Mouse (Mus musculus): Measurements from ENCODE around the gene Atp8a2. TPM values are rescaled to one million over a fixed set of nuclear protein-coding genes. Genes with fewer than 3 reads are reported as not detected.

Gene Atp8a2
- polyA plus RNA-seq, 1 experiment from 2014 or later: 4.2 TPM

GRCm38 (mm10) chr14:59692164-59692563 lies 504.8 kb downstream of the Atp8a2 start:
- WGBS: 82% methylated on average over 6 of the region's 6 CpGs
- H3K9ac ChIP-seq (replicated peaks; ENCODE audit: low read length): no peak overlapping the region
- no peaks in the 10 kb centered on the region for H3K4me1 ChIP-seq (ENCODE audit: control insufficient read depth, insufficient read depth, low read length)
- no peaks in the 10 kb centered on the region for H3K27me3 ChIP-seq (ENCODE audit: control insufficient read depth, insufficient read depth, low read length)
- no peaks in the 10 kb centered on the region for H3K36me3 ChIP-seq (replicated peaks; ENCODE audit: control insufficient read depth, insufficient read depth, low read depth, low read length)
- no peaks in the 10 kb centered on the region for H3K9me3 ChIP-seq (replicated peaks; ENCODE audit: control insufficient read depth, low read length)
- no peak overlapping the region for H3K4me2 ChIP-seq (ENCODE audit: low read depth, low read length)
- H3K4me3 ChIP-seq (ENCODE audit: low read depth, low read length): no peak overlapping the region
- ATAC-seq (replicated peaks; ENCODE audit: insufficient number of reproducible peaks, low FRiP score, low TSS enrichment, low read depth): no peak
- no peak for DNase-seq (ENCODE audit: low spot score)
- H3K27ac ChIP-seq (replicated peaks; ENCODE audit: low read depth, low read length): no peak overlapping the region

- 55% methylated on average over 13 of the region's 13 CpGs for whole genome bisulfite sequencing
- Histone ChIP-seq H3K9ac (replicated peaks; ENCODE audit: low read length) (no peak overlapping the region), H3K4me1 (ENCODE audit: control insufficient read depth, insufficient read depth, low read length) (no peaks in the 10 kb centered on the region), H3K27me3 (ENCODE audit: control insufficient read depth, insufficient read depth, low read length) (no peaks in the 10 kb centered on the region), H3K9me3 (replicated peaks; ENCODE audit: control insufficient read depth, low read length) (no peaks in the 10 kb centered on the region), H3K27ac (replicated peaks; ENCODE audit: low read depth, low read length) (no peak overlapping the region), H3K4me3 (ENCODE audit: low read depth, low read length) (no peak overlapping the region), H3K4me2 (ENCODE audit: low read depth, low read length) (no peak overlapping the region), H3K36me3 (replicated peaks; ENCODE audit: control insufficient read depth, insufficient read depth, low read depth, low read length) (no peaks in the 10 kb centered on the region)
- DNase-seq (ENCODE audit: low spot score) (no peak), ATAC-seq (replicated peaks; ENCODE audit: insufficient number of reproducible peaks, low FRiP score, low TSS enrichment, low read depth) (no peak)
Measured at GRCm38 (mm10) chr14:59691402-59691801, 505.6 kb downstream of the Atp8a2 start.

GRCm38 (mm10) chr14:59690954-59691353 lies 506.0 kb downstream of the Atp8a2 start:
- DNase-seq (ENCODE audit: low spot score): no peak
- H3K27ac ChIP-seq (replicated peaks; ENCODE audit: low read depth, low read length): no peak overlapping the region
- no peak overlapping the region for H3K9ac ChIP-seq (replicated peaks; ENCODE audit: low read length)
- H3K4me2 ChIP-seq (ENCODE audit: low read depth, low read length): no peak overlapping the region
- H3K27me3 ChIP-seq (ENCODE audit: control insufficient read depth, insufficient read depth, low read length): no peaks in the 10 kb centered on the region
- ATAC-seq (replicated peaks; ENCODE audit: insufficient number of reproducible peaks, low FRiP score, low TSS enrichment, low read depth): no peak
- no peak overlapping the region for H3K4me3 ChIP-seq (ENCODE audit: low read depth, low read length)
- 54% methylated on average over 12 of the region's 12 CpGs for WGBS
- no peaks in the 10 kb centered on the region for H3K36me3 ChIP-seq (replicated peaks; ENCODE audit: control insufficient read depth, insufficient read depth, low read depth, low read length)
- H3K9me3 ChIP-seq (replicated peaks; ENCODE audit: control insufficient read depth, low read length): no peaks in the 10 kb centered on the region
- no peaks in the 10 kb centered on the region for H3K4me1 ChIP-seq (ENCODE audit: control insufficient read depth, insufficient read depth, low read length)

- 42% methylated on average over 4 of the region's 4 CpGs for WGBS
- Histone ChIP-seq H3K9ac (replicated peaks; ENCODE audit: low read length) (no peak overlapping the region), H3K4me3 (ENCODE audit: low read depth, low read length) (no peak overlapping the region), H3K27ac (replicated peaks; ENCODE audit: low read depth, low read length) (no peak overlapping the region), H3K9me3 (replicated peaks; ENCODE audit: control insufficient read depth, low read length) (no peaks in the 10 kb centered on the region), H3K27me3 (ENCODE audit: control insufficient read depth, insufficient read depth, low read length) (no peaks in the 10 kb centered on the region), H3K4me2 (ENCODE audit: low read depth, low read length) (no peak overlapping the region), H3K36me3 (replicated peaks; ENCODE audit: control insufficient read depth, insufficient read depth, low read depth, low read length) (no peaks in the 10 kb centered on the region), H3K4me1 (ENCODE audit: control insufficient read depth, insufficient read depth, low read length) (no peaks in the 10 kb centered on the region)
- ATAC-seq (replicated peaks; ENCODE audit: insufficient number of reproducible peaks, low FRiP score, low TSS enrichment, low read depth): no peak
- no peak for DNase-seq (ENCODE audit: low spot score)
Measured at GRCm38 (mm10) chr14:59689596-59689995, 507.4 kb downstream of the Atp8a2 start.

GRCm38 (mm10) chr14:59686229-59686628 lies 510.8 kb downstream of the Atp8a2 start:
- no peak overlapping the region for H3K9ac ChIP-seq (replicated peaks; ENCODE audit: low read length)
- H3K27ac ChIP-seq (replicated peaks; ENCODE audit: low read depth, low read length): no peak overlapping the region
- WGBS: 63% methylated on average over 5 of the region's 5 CpGs
- ATAC-seq (replicated peaks; ENCODE audit: insufficient number of reproducible peaks, low FRiP score, low TSS enrichment, low read depth) (no peak), DNase-seq (ENCODE audit: low spot score) (no peak)
- H3K9me3 ChIP-seq (replicated peaks; ENCODE audit: control insufficient read depth, low read length): no peaks in the 10 kb centered on the region
- H3K4me1 ChIP-seq (ENCODE audit: control insufficient read depth, insufficient read depth, low read length): no peaks in the 10 kb centered on the region
- no peaks in the 10 kb centered on the region for H3K36me3 ChIP-seq (replicated peaks; ENCODE audit: control insufficient read depth, insufficient read depth, low read depth, low read length)
- H3K4me2 ChIP-seq (ENCODE audit: low read depth, low read length): no peak overlapping the region
- no peak overlapping the region for H3K4me3 ChIP-seq (ENCODE audit: low read depth, low read length)
- no peaks in the 10 kb centered on the region for H3K27me3 ChIP-seq (ENCODE audit: control insufficient read depth, insufficient read depth, low read length)

GRCm38 (mm10) chr14:59685343-59685742 lies 511.6 kb downstream of the Atp8a2 start:
- Histone ChIP-seq H3K4me1 (ENCODE audit: control insufficient read depth, insufficient read depth, low read length) (no peaks in the 10 kb centered on the region), H3K4me2 (ENCODE audit: low read depth, low read length) (no peak overlapping the region), H3K9ac (replicated peaks; ENCODE audit: low read length) (no peak overlapping the region), H3K4me3 (ENCODE audit: low read depth, low read length) (no peak overlapping the region), H3K27me3 (ENCODE audit: control insufficient read depth, insufficient read depth, low read length) (no peaks in the 10 kb centered on the region), H3K9me3 (replicated peaks; ENCODE audit: control insufficient read depth, low read length) (no peaks in the 10 kb centered on the region), H3K36me3 (replicated peaks; ENCODE audit: control insufficient read depth, insufficient read depth, low read depth, low read length) (no peaks in the 10 kb centered on the region), H3K27ac (replicated peaks; ENCODE audit: low read depth, low read length) (no peak overlapping the region)
- DNase-seq (ENCODE audit: low spot score): no peak
- ATAC-seq (replicated peaks; ENCODE audit: insufficient number of reproducible peaks, low FRiP score, low TSS enrichment, low read depth): no peak
- 53% methylated on average over 8 of the region's 8 CpGs for WGBS

GRCm38 (mm10) chr14:59681906-59682305 lies 515.1 kb downstream of the Atp8a2 start:
- H3K4me3 ChIP-seq (ENCODE audit: low read depth, low read length): no peak overlapping the region
- H3K9ac ChIP-seq (replicated peaks; ENCODE audit: low read length): no peak overlapping the region
- no peak for ATAC-seq (replicated peaks; ENCODE audit: insufficient number of reproducible peaks, low FRiP score, low TSS enrichment, low read depth)
- H3K27ac ChIP-seq (replicated peaks; ENCODE audit: low read depth, low read length): no peak overlapping the region
- no peaks in the 10 kb centered on the region for H3K4me1 ChIP-seq (ENCODE audit: control insufficient read depth, insufficient read depth, low read length)
- H3K36me3 ChIP-seq (replicated peaks; ENCODE audit: control insufficient read depth, insufficient read depth, low read depth, low read length): no peaks in the 10 kb centered on the region
- 63% methylated on average over 4 of the region's 4 CpGs for WGBS
- H3K27me3 ChIP-seq (ENCODE audit: control insufficient read depth, insufficient read depth, low read length): no peaks in the 10 kb centered on the region
- DNase-seq (ENCODE audit: low spot score): no peak
- H3K4me2 ChIP-seq (ENCODE audit: low read depth, low read length): no peak overlapping the region
- no peaks in the 10 kb centered on the region for H3K9me3 ChIP-seq (replicated peaks; ENCODE audit: control insufficient read depth, low read length)

- Histone ChIP-seq H3K9ac (replicated peaks; ENCODE audit: low read length) (no peak overlapping the region), H3K27ac (replicated peaks; ENCODE audit: low read depth, low read length) (no peak overlapping the region), H3K4me3 (ENCODE audit: low read depth, low read length) (no peak overlapping the region), H3K4me1 (ENCODE audit: control insufficient read depth, insufficient read depth, low read length) (peaks cover 6% of the 10 kb centered on the region), H3K27me3 (ENCODE audit: control insufficient read depth, insufficient read depth, low read length) (no peaks in the 10 kb centered on the region), H3K9me3 (replicated peaks; ENCODE audit: control insufficient read depth, low read length) (no peaks in the 10 kb centered on the region), H3K36me3 (replicated peaks; ENCODE audit: control insufficient read depth, insufficient read depth, low read depth, low read length) (no peaks in the 10 kb centered on the region), H3K4me2 (ENCODE audit: low read depth, low read length) (no peak overlapping the region)
- WGBS: 58% methylated on average over 7 of the region's 7 CpGs
- ATAC-seq (replicated peaks; ENCODE audit: insufficient number of reproducible peaks, low FRiP score, low TSS enrichment, low read depth) (no peak; the same call in 1 of the 2 replicates), DNase-seq (ENCODE audit: low spot score) (no peak)
Measured at GRCm38 (mm10) chr14:59677598-59678003, 519.4 kb downstream of the Atp8a2 start.
